Mouse (Mus musculus) thymus, adult 2 months (tissue): ENCODE measurements around the gene Mylk.

Experiments used
- CTCF ChIP-seq: fragments of 200-500 bp; IDR thresholded peaks from 2 replicates; pipeline ENCODE4 v1.5.1; 2012; ENCODE audit warnings: mild to moderate bottlenecking, control low read depth, low read length, moderate library complexity, borderline replicate concordance; ENCODE audit not compliant: control insufficient read depth, poor library complexity, insufficient read depth; ENCODE audit errors: extremely low read depth
- POLR2A ChIP-seq: fragments of 200-500 bp; IDR thresholded peaks from 2 replicates; pipeline ENCODE4 v1.6.1; 2012; ENCODE audit warnings: mild to moderate bottlenecking, low read length, control low read depth, moderate library complexity; ENCODE audit not compliant: control insufficient read depth, poor library complexity, insufficient read depth; ENCODE audit errors: extremely low read depth

DNA sequence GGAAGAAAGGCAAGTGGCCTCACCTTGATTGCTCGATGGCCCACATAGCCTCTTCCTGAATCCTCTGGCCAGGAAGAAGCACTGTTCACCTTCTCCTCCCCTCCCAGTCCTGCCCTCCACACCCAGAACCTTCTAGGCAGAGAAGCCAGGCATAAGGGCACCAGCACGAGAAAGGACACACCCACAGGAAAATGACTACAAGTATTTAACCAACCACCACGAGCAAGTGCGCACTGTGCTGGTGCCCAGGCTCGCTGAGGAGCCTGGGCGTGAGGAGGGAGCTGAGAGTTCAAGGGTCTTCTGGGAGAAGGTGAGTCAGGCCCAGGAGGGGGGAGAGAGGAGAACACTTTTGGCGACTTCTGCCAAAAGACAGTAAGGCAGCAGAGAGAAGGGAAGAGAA is 185.1 kb downstream of the Mylk start:
- TF ChIP-seq CTCF: no peak
- no peak for TF ChIP-seq POLR2A
